Mouse (Mus musculus): ENCODE results near the gene Prl2b1. TPM values are rescaled to one million over a fixed set of nuclear protein-coding genes. Genes with fewer than 3 reads are reported as not detected.

Prl2b1 gene
- not detected for total RNA-seq (2023)

GRCm38 (mm10) chr13:27390746-27391145, at the start of gene Prl2b1:
Gene Prl2b1, minus strand, starts transcription at chr13:27390846.

DNA sequence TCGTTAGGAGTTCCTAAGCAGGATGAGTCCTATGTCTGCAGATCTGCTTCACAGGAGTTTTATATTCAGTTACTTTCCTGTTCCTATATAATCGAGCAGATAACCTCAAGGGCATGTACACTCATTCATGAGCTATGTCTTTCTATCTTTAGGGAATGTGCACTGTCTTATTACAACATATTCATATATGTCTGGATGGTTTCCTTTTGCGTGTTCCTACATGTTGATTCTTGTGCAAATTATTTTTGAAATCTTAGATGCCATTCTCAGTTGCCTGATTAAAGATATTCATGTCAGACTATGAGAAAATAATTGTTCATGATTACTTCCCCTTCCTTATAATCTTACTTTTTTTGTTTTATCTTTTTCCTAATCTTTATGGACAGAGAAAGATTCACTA, 47.9 kb upstream of the Prl2b1 start, which contains the start of gene Prl8a6:
Prl8a6 (minus strand) TSS at position 101 of the 400 bp plus-strand sequence.

GRCm38 (mm10) chr13:27345373-27345772, 45.3 kb downstream of the Prl2b1 start, which contains the start of gene Prl8a2:
Gene Prl8a2, plus strand, starts transcription at chr13:27345673.

Other genes with a start within 250 kb of the Prl2b1 start
- gene Prl3d3, start 234.1 kb downstream of the Prl2b1 start, total RNA-seq (2023) = not detected
- gene Prl3c1, start 194.2 kb downstream of the Prl2b1 start, total RNA-seq (2023) = not detected
- not detected for gene Prl3b1, start 149.0 kb downstream of the Prl2b1 start, total RNA-seq (2023)
- not detected for gene Prl3a1, start 131.4 kb downstream of the Prl2b1 start, total RNA-seq (2023)
- gene Prl6a1, start 78.2 kb downstream of the Prl2b1 start, total RNA-seq (2023) = not detected
- gene Prl8a2, start 45.2 kb downstream of the Prl2b1 start, total RNA-seq (2023) = not detected
- gene Prl8a6, start 47.8 kb upstream of the Prl2b1 start, total RNA-seq (2023) = not detected
- gene Prl8a8, start 122.4 kb upstream of the Prl2b1 start, total RNA-seq (2023) = not detected
- gene Prl8a9, start 173.8 kb upstream of the Prl2b1 start, total RNA-seq (2023) = not detected
- not detected for gene Prl8a1, start 191.3 kb upstream of the Prl2b1 start, total RNA-seq (2023)
- not detected for gene Prl7b1, start 219.7 kb upstream of the Prl2b1 start, total RNA-seq (2023)